Mouse (Mus musculus) heart, adult 2 months (tissue): ENCODE data around the gene Lars2.

Source experiments
- CTCF ChIP-seq: fragments of 200-600 bp; IDR thresholded peaks from 2 replicates; pipeline ENCODE4 v1.8.1; 2022; ENCODE audit warnings: antibody characterized with exemption, mild to moderate bottlenecking, moderate library complexity
- EP300 ChIP-seq: fragments of 200-500 bp; IDR thresholded peaks from 2 replicates; pipeline ENCODE4 v1.6.1; 2011; ENCODE audit warnings: low read depth, low read length, control low read depth; ENCODE audit not compliant: insufficient read depth
- POLR2A ChIP-seq: fragments of 200-500 bp; IDR thresholded peaks from 2 replicates; pipeline ENCODE4 v1.6.1; 2011; ENCODE audit warnings: mild to moderate bottlenecking, low read depth, low read length, control low read depth; ENCODE audit not compliant: insufficient read depth

DNA sequence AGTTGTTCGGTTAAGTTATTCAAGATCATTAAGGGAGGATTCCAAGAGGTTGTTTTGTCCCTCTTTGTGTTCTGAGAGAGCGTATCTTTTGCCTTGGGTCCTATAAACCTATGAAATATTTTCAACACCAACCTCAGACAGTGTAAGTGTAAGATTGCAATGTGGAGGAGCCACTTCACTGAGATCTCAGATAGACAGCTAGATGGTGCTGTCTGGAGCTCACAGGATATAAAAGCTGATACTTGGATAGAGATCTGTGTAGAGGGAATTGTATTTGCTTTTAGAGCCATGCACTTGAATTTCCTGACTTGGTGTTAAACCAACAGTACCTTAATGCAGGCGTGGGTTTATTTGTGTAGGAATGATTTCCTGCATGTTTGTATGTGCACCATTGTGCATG, 35.5 kb downstream of the Lars2 start:
- no peak for TF ChIP-seq CTCF
- no peak for TF ChIP-seq POLR2A
- TF ChIP-seq EP300: no peak
